Mouse (Mus musculus) left cerebral cortex, postnatal 36 days (tissue): ENCODE results near the gene Card19. TPM values are rescaled to one million over a fixed set of nuclear protein-coding genes. Genes with fewer than 3 reads are reported as not detected.

Experiments
- total RNA-seq, 2 experiments: library from RNA; stranded (reverse); gene quantifications; 2 replicates each; pipeline ENCODE4 v1.2.3; 2021

Card19 gene
- total RNA-seq, 2 experiments from 2014 or later: 12.2 to 13.2 TPM

Other genes with a start within 250 kb of the Card19 start
- gene Fam120a, start 248.0 kb downstream of the Card19 start, total RNA-seq: 100 to 1,000 TPM; 105 to 119 TPM
- 100 to 1,000 TPM; 116 to 137 TPM for gene Wnk2, start 68.0 kb downstream of the Card19 start, total RNA-seq
- gene Ninj1, start 28.6 kb downstream of the Card19 start, total RNA-seq: 10 to 100 TPM; 18.6 to 23.9 TPM
- 1 to 10 TPM; 2.4 to 2.7 TPM for gene Susd3, start 32.7 kb upstream of the Card19 start, total RNA-seq
- 1 to 10 TPM; 6.6 to 7.8 TPM for gene Fgd3, start 104.3 kb upstream of the Card19 start, total RNA-seq
- 10 to 100 TPM; 45.2 to 55.9 TPM for gene Bicd2, start 125.5 kb upstream of the Card19 start, total RNA-seq
- 10 to 100 TPM; 13.8 to 17.2 TPM for gene Ippk, start 205.2 kb upstream of the Card19 start, total RNA-seq